Mouse (Mus musculus) adrenal gland, adult 18-20 months (tissue): ENCODE measurements around the gene Myo18b. TPM values are rescaled to one million over a fixed set of nuclear protein-coding genes. Genes with fewer than 3 reads are reported as not detected.

ENCODE experiments used
- DNase-seq, 2 experiments: peaks; one replicate each; pipeline ENCODE4 v3.0.0; 2021 to 2022; ENCODE audit warnings: low spot score in 2 of 2
- long read RNA-seq, 2 experiments: library from polyadenylated mRNA; stranded (forward); transcript quantifications; one replicate each; pipeline ENCODE4 v2.0.0; 2021
- total RNA-seq, 2 experiments: library from RNA; stranded (reverse); gene quantifications; 1 replicate in 1 of 2; 2 replicates in 1 of 2; pipeline ENCODE4 v1.2.3; 2021

The Myo18b gene
- under 1 TPM; 0.07 to 0.45 TPM for total RNA-seq
- long read RNA-seq, experiment 1: 0 reads
- long read RNA-seq, experiment 2, partial matches to known transcripts: 1 of 1 reads
- long read RNA-seq, experiment 2, other reads (novel, unspliced or antisense): 0 of 1 reads

DNA sequence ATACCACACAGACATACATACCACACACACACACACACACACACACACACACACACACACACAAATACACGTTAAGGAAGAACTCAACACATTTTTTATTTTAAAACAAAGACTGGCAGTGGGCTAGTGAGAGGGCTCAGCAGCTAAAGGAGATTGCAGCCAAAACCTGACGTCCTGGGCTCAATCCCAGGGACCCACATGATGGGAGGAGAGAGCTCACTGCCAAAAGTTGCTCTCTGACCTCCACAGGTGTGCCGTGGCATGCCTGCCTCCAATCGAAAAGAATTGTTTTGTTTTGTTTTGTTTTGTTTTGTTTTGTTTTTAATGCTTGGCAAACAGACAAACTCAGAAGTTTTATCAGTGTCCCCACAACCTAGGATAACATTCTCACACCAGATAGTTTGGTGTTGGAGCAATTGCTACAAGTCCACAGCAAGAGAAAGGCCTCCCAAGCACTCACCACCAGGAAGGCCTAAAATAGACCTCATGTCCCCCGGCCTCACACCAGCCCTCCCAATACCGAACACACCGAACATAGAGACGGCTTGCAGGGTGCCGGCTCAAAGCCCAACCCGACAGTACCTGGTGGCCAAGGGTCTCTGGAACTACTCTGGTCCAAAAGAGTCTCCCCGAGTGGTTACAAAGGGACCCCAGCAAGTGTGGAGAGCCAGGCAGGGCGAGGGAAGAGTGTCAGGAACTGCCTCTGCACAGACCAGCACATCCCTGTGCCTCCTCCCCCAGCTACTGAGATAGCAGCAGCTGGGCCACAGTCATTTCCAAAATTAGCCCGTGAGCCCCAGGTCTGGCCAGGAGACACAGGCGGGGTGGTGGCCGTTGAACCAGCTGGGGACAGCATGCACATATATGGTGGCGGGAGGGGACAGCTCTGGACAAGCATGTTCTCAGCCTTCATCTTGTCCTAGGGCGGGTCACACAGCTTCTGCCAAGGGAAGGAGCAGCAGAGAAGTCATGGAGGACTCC, at the start of gene Myo18b:
Gene Myo18b, minus strand, starts transcription at position 689 of the 981 bp plus-strand sequence.
- no peak for DNase-seq

DNA sequence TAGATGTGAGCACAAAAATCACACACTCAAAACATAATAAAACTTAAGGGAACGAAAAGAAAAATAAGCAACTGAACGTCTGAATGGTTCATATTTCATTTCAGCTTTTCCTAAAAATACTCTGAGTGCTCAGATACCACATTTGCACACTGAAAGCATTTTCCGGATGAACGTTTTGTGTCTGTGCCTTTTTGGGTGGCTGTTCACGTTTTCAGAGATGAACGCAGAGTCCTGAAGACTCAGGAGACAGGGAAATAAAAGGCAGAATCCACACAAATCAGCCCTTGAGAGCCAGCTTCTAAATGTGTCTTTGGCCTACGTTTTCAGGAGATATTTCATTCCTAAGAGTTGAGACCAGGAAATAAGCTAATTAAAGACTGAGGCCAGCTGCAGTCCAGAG, 49.8 kb upstream of the Myo18b start:
- no peak for DNase-seq

DNA sequence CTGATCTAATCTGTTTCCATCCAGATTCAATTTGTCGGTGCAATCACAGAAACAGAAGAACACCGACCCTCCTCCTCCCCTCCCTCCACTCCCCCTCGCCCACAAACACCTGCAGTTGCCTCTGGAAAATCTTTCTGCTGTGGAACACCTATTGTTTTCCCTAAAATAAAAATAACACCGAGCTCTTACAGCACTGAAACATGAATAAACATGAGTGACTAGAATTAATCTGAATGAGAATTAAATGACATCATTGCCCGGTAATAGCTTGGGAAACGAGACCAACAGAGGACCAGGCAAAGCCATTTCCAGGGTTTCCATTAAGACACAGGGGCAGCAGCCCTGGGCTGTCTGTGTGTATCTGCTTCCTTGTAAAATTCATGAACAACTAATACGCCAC, 46.1 kb upstream of the Myo18b start:
- no peak for DNase-seq

DNA sequence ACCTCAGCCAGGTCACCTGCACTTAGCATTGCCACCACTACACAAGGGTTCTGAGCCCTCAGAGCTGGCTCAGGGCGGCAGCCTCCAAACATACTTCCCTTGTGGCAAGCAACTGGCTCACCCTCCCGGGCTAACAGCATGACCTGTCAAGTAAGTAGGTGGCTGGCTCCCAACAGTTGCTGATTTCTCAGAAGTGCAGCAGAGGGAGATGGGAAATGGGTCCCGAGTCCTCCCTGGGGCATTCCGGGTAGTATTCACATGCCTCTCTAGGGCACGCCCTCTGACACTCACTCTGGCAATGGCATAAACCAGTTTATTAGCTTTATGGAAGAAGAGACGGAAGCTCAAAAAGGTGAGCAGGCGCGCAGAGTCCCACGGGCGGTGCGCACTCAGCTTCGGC, 44.8 kb upstream of the Myo18b start:
- no peak for DNase-seq

DNA sequence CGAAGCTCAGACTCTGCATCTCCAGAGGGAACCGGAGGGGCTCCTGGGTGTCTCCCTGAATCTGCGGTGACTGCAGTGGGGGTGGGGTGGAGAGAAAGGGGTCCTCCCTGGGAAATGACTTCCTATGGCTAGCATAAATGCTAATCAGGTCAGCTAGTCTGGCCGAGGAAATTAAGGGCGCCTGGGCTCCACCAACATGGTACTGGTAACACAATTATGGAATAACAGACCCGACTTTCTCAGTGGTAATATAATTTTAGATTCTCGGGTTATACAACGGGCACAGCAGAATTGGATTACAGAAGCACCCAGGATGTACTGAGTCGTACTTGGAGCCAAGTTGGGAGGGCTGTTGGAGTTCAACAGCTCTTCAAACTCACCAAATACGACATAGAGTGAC, 40.5 kb upstream of the Myo18b start:
- DNase-seq: no peak

GRCm38 (mm10) chr5:112935436-112935835, 39.3 kb upstream of the Myo18b start:
- DNase-seq: no peak

GRCm38 (mm10) chr5:112932878-112933567, 36.9 kb upstream of the Myo18b start:
- DNase-seq: no peak

DNA sequence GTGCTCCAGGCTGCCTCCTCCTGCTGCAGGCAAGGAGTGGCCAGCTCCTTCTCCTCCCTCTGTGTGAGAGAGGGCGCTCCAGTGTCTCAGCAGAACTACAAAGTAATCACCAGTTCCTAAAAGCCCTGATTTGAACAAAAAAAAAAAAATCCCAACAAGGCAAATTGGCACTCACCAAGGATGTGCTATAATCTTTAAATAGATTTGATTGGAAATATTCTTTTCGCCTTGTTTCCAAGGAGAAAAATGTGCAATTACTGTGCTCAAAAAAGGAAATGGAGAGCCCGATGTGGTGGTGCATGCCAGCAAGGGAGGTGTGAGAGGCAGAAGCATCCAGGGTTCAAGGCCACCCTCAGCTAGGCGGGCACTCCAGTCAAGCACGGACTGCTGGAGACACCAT, 35.7 kb upstream of the Myo18b start:
- no peak for DNase-seq

DNA sequence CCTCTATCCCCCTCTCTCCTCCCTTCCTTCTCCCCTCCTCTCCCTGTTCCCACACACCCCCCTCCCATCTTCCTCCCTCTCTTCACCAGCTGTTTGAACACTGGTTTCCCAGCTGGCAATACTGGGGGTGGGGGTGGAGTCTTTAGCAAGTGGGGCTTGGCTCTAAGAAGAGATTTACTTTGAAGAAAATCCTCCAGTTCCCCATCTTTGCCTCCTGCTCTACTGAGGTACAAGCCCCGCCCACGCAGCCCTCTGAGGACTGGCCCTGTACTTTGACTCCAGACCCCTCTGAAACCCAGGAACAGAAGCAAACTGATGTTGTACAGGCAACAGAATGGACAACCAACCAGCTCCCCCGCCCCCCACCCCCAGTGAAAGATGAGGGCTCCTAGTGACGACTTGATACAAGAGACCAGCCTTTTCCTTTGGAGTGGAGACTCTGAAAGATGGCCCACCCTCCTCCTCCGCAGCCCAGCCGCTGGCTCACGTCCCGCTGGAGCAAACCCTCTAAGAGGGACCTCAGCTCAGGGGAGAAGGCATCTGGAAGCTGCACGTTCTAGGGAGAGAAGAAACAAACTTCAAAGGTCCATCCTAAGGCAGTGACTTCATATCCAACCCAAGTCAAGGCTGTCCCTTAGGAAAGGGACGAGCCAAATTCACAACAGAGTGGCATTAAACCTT, 32.2 kb upstream of the Myo18b start:
- DNase-seq: no peak

- DNase-seq: no peak
Observed at GRCm38 (mm10) chr5:112925422-112925821, 29.3 kb upstream of the Myo18b start.

GRCm38 (mm10) chr5:112924806-112925205, 28.6 kb upstream of the Myo18b start:
- no peak for DNase-seq

- DNase-seq: no peak
Observed at GRCm38 (mm10) chr5:112923841-112924240, 27.7 kb upstream of the Myo18b start.

- no peak for DNase-seq
Observed at GRCm38 (mm10) chr5:112921914-112922313, 25.8 kb upstream of the Myo18b start.

- DNase-seq: no peak
Observed at GRCm38 (mm10) chr5:112910381-112910780, 14.2 kb upstream of the Myo18b start.

- DNase-seq: no peak
Observed at GRCm38 (mm10) chr5:112908169-112908614, 12.0 kb upstream of the Myo18b start.

DNA sequence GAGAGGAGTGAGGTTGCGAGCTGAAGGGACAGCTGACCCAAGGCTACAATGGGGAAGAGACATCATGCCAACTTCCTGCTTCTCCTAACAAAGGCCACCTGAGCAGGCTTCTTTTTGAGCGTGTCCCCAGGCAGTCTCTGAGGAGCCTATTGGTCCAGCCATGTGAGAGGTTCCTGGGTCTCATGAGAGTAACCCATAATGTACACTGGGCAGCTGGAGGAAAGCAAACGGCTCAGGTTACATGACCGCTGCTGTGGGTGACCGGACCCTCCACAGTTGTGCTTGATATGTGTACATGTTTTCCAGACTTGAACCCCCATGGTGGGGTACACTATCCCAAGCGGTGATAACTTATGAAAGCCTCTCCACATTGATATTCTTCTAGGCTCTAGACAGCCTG, 11.3 kb upstream of the Myo18b start:
- DNase-seq: no peak

DNA sequence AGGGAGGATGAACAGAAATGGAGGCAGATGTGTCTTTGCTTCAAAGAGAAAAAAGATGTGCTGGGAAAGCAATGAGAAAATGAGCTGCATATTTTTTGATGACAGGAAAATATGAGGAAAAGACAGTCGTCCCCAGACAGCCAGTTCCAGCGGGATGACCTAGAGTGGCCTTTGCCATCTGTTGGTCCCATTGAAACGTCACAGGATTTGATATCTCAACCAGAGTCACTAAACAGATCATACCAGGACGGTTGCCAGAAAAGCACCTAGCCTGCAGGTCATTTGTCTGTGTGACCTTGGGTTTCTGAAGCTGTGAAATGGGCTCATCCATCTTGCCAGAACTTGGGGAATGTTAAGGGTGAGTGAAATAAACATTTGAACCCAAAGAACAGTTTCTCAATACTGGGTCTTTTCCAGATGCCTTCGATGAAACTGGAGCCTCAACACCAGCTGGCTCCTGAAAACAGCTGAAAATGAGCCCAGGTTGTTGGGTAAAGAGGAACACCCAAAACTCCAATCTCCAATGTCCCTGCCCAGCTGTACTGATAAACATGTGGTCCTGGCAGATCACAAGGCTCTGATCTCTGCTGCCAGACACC, 2.6 kb downstream of the Myo18b start:
- no peak for DNase-seq

DNA sequence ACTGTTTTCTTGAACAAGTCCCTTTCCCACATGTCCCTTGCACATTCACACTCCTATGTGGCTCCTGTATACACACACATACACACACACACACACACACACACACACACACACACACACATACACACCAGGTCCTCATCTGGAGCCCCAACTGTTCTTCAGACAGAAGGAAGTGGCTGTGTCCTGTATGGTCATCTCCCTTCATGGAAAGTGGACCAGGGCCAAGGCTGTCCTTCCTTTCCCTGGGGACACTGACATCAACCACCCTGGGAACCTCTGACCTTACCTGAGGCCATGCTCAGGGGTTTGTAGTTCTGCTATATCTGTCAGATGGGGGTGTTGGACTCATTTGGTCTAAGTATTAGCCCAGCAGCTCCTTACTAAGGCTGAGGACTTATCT, 3.8 kb downstream of the Myo18b start:
- no peak for DNase-seq

DNA sequence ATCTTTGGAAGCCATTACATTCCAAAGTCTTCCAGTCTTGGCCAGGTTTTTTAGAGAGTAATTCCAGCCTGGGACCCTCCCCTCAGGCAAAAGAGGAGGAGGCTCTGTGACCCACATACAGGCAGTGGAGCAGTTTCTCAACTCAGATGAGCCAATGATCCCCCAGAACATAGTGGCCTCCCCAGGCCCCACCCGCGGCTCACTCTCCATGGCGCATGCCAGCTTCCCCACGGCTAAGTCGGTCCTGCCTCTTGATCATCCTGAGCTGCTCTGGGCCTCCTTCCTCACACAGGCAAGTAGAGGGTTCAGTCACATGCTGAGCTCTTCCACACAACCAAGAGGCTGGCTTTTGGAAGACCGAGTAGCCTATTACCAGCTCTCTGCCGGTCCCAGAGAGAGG, 7.5 kb downstream of the Myo18b start:
- DNase-seq: no peak

DNA sequence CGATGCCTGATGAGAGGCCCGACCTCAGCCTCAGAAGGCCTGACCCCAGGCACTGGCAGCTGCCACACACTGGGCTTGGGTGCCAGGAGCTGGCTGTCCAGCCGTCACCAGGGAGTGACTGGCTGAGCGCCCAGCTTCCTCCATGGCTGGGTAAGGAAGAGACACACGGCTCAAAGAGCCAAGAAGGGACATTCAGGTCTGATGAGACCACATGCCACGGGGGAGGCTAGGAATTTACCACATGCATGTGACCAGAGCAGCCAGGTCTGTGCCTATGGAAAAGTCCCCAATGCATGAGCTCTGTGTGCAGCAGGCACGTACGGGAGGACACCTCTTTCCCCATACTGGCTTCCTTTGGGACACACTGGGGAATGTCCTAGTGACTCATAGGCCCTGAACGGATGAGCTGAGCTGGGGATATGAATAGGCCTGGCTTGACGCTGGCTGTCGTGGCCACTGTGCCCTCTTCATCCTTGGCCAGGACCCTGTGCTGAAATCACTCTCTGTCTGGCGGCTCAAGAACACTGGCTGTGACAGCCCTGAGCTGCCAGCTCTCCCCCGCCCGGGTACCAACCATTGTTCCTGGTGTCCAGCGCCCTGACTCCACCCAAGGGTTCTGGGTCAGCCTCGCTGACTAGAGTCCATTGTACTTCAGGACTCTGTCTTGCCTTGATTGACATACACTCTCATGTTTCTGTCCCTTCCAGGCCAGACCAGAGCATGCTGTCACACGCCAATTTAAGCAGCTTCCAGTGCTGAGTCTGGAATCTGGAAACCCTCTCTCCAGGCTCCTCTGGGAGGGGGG, 9.3 kb downstream of the Myo18b start:
- DNase-seq: peak; percentile 33 to 48
